Mouse (Mus musculus) liver, embryonic 14.5 days (tissue): ENCODE measurements around the gene 5730596B20Rik. TPM values are rescaled to one million over a fixed set of nuclear protein-coding genes. Genes with fewer than 3 reads are reported as not detected.

Source experiments
- ATAC-seq: fragments of 200-750 bp; cut with Nextera tagmentation; 2 replicates; pipeline ENCODE4 v1.8.0; 2017; ENCODE audit warnings: moderate number of reproducible peaks, mild to moderate bottlenecking, moderate library complexity; ENCODE audit not compliant: insufficient read depth
- DNase-seq, 3 experiments: peaks; one replicate each; pipeline ENCODE4 v3.0.0-alpha.2; 2012 to 2013; ENCODE audit warnings: low read depth in 3 of 3, low spot score in 3 of 3
- H3K27ac ChIP-seq: fragments of 300-500 bp; sonication (generic); 2 replicates; pipeline ENCODE4 v1.5.1; 2014; ENCODE audit warnings: moderate library complexity, mild to moderate bottlenecking, control low read depth, inconsistent platforms
- H3K27me3 ChIP-seq: fragments of 300-500 bp; sonication (generic); 2 replicates; pipeline ENCODE4 v1.6.1; 2014; ENCODE audit warnings: mild to moderate bottlenecking, low read length, moderate library complexity; ENCODE audit not compliant: control insufficient read depth, insufficient read depth
- H3K36me3 ChIP-seq: fragments of 300-500 bp; sonication (generic); replicated peaks from 2 replicates; pipeline ENCODE4 v1.6.1; 2014; ENCODE audit warnings: low read depth; ENCODE audit not compliant: control insufficient read depth, insufficient read depth
- H3K4me1 ChIP-seq, 2 experiments: fragments of 200-500 bp in 1 of 2; fragments of 300-500 bp in 1 of 2; sonication (generic) in 1 of 2; replicated peaks; 2 replicates each; pipeline ENCODE4 v1.6.1; 2012 to 2014; ENCODE audit warnings: antibody characterized with exemption in 1 of 2, inconsistent platforms in 1 of 2, low read length in 1 of 2; ENCODE audit not compliant: control insufficient read depth in 2 of 2, insufficient read depth in 2 of 2
- H3K4me2 ChIP-seq: fragments of 300-500 bp; sonication (generic); 2 replicates; pipeline ENCODE4 v1.6.1; 2014; ENCODE audit warnings: low read depth, mild to moderate bottlenecking, control low read depth, moderate library complexity
- H3K4me3 ChIP-seq, 2 experiments: fragments of 200-500 bp in 1 of 2; fragments of 300-500 bp in 1 of 2; sonication (generic) in 1 of 2; 2 replicates each; pipeline ENCODE4 v1.5.1; 2012 to 2014; ENCODE audit warnings: low read depth in 2 of 2, low read length in 2 of 2, mild to moderate bottlenecking in 2 of 2, control low read depth in 1 of 2, inconsistent platforms in 1 of 2, moderate library complexity in 1 of 2; ENCODE audit not compliant: insufficient read depth in 1 of 2
- H3K9ac ChIP-seq: fragments of 300-500 bp; sonication (generic); replicated peaks from 2 replicates; pipeline ENCODE4 v1.6.1; 2014; ENCODE audit warnings: mild to moderate bottlenecking, control low read depth, moderate library complexity
- H3K9me3 ChIP-seq: fragments of 300-500 bp; sonication (generic); 2 replicates; pipeline ENCODE4 v1.6.1; 2016; ENCODE audit warnings: low read length, mixed read lengths; ENCODE audit not compliant: control insufficient read depth
- CTCF ChIP-seq: IDR thresholded peaks from 2 replicates; pipeline ENCODE4 v1.5.1; 2016; ENCODE audit warnings: antibody characterized with exemption, low read depth, control low read depth
- EP300 ChIP-seq: IDR thresholded peaks from 2 replicates; pipeline ENCODE4 v1.6.1; 2016; ENCODE audit warnings: antibody characterized with exemption, low read depth
- WGBS: fragments of 180-500 bp; shearing (Covaris S2); extraction: QIAGEN DNeasy Blood & Tissue Kit; methylation state at CpG from one replicate; pipeline ENCODE4 v1.1.7; 2014; ENCODE audit not compliant: insufficient replicate concordance; 5-methylcytosine and 5-hydroxymethylcytosine counted together
- polyA plus RNA-seq, 2 experiments: library from polyadenylated mRNA; depleted of rRNA in 1 of 2; stranded (reverse) in 1 of 2; unstranded in 1 of 2; fragments of >200 nt; fragmentation: Nextera tagmentation in 1 of 2; extraction: Ambion mirVana in 1 of 2; gene quantifications; 2 replicates each; pipeline versions ENCODE4 v1.2.1 to v1.2.3; 2012 to 2014

Gene 5730596B20Rik
- polyA plus RNA-seq, 2 experiments, result 0.03 to 0.04 TPM

GRCm38 (mm10) chr6:52223939-52224760 lies 46.9 kb downstream of the 5730596B20Rik start:
- no peak for ATAC-seq
- DNase-seq, result no peak

GRCm38 (mm10) chr6:52224895-52225611 lies 47.8 kb downstream of the 5730596B20Rik start:
- Histone ChIP-seq H3K27ac (no peak overlapping the region), H3K9me3 (no peaks in the 10 kb centered on the region), H3K27me3 (peaks cover 98% of the 10 kb centered on the region), H3K4me3 (peak overlapping the region; percentile 8 to 14; a peak in 2 of 4 replicates), H3K36me3 (no peaks in the 10 kb centered on the region), H3K4me1 (no peaks in the 10 kb centered on the region), H3K4me2 (0 out of 2 replicates have a peak overlapping the region, but pooled peaks have one; percentile 6), H3K9ac (no peak overlapping the region)
- TF ChIP-seq CTCF (no peak), EP300 (no peak)
- WGBS, result 2% methylated on average over 36 of the region's 36 CpGs
- DNase-seq, result no peak
- ATAC-seq, result no peak

More at GRCm38 (mm10) chr6:52223939-52224760, 46.9 kb downstream of the 5730596B20Rik start:
- TF ChIP-seq EP300 (no peak), CTCF (no peak)
- H3K4me3 ChIP-seq, result no peak overlapping the region
- no peaks in the 10 kb centered on the region for H3K4me1 ChIP-seq
- H3K36me3 ChIP-seq, result no peaks in the 10 kb centered on the region
- H3K9ac ChIP-seq, result no peak overlapping the region
- 3% methylated on average over 24 of the region's 24 CpGs for WGBS
- no peak overlapping the region for H3K27ac ChIP-seq
- no peaks in the 10 kb centered on the region for H3K9me3 ChIP-seq
- no peak overlapping the region for H3K4me2 ChIP-seq
- peaks cover 98% of the 10 kb centered on the region for H3K27me3 ChIP-seq

- Histone ChIP-seq H3K27ac (no peak overlapping the region), H3K27me3 (peaks cover 98% of the 10 kb centered on the region), H3K36me3 (no peaks in the 10 kb centered on the region), H3K9ac (no peak overlapping the region), H3K4me1 (no peaks in the 10 kb centered on the region), H3K4me3 (peak overlapping the region in 1 of 2 experiments; percentile 8; a peak in 1 of 4 replicates), H3K9me3 (no peaks in the 10 kb centered on the region), H3K4me2 (0 out of 2 replicates have a peak overlapping the region, but pooled peaks have one; percentile 6)
- DNase-seq (no peak), ATAC-seq (no peak)
- TF ChIP-seq CTCF (no peak), EP300 (no peak)
- 2% methylated on average over 66 of the region's 69 CpGs for WGBS
These were observed 48.6 kb downstream of the 5730596B20Rik start for GRCm38 (mm10) chr6:52225612-52226568.

- DNase-seq, result no peak
- no peak for TF ChIP-seq EP300
- TF ChIP-seq CTCF, result no peak
- no peak overlapping the region for H3K27ac ChIP-seq
- no peaks in the 10 kb centered on the region for H3K9me3 ChIP-seq
- H3K4me1 ChIP-seq, result no peaks in the 10 kb centered on the region
- no peaks in the 10 kb centered on the region for H3K36me3 ChIP-seq
- H3K4me2 ChIP-seq, result no peak overlapping the region
- no peak overlapping the region for H3K9ac ChIP-seq
- no peak overlapping the region for H3K4me3 ChIP-seq
- 9% methylated on average over 26 of the region's 26 CpGs for WGBS
- peaks cover 97% of the 10 kb centered on the region for H3K27me3 ChIP-seq
- no peak for ATAC-seq
These were observed 49.4 kb downstream of the 5730596B20Rik start for GRCm38 (mm10) chr6:52226569-52227257.
